In the genomic region with DNA sequence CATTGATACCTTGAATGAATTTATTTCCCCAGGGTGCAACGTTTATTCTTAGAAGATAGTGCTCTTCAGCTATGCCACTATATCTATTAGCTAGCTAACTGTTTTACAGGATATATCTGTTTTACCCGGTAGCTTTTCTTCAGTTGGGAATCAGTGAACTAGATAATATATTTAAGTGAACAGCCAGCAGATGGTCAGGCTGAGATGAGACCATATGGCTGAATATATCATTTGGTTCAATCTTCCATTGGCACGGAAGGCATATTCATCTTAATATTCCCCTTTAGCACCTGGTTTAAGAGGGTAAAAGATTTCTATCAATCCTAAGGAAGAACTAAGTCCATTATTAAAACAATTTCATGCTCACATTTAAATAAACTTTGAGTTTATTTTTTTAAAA, we compare ENCODE assay signal across 17 mouse cellular contexts.
"Had no signal": no experiment of that assay in that cellular context is flagged by ENCODE, and none has a peak within 500 bp of the region (broad histone marks: within the 10 kb centered on the region; RNA-seq: fewer than 3 reads in every experiment).

No protein-coding gene starts in this region.

- H3K4me3 ChIP-seq: layer of hippocampus, adult 2 months; limb, embryonic 12.5 days; liver, embryonic 13.5 days; lung, embryonic 15.5 days; megakaryocyte, embryonic 14.5 days; stomach, embryonic 15.5 days had no signal

- H3K27ac ChIP-seq: layer of hippocampus, adult 2 months; limb, embryonic 12.5 days; liver, embryonic 13.5 days; lung, embryonic 15.5 days; macrophage; stomach, embryonic 15.5 days had no signal

- ATAC-seq: liver, postnatal 0 days; midbrain, embryonic 16.5 days had no signal

- H3K9ac ChIP-seq: limb, embryonic 12.5 days; liver, embryonic 13.5 days; liver, postnatal 0 days; lung, embryonic 15.5 days; stomach, embryonic 15.5 days had no signal

- H3K4me1 ChIP-seq: limb, embryonic 12.5 days; liver, embryonic 13.5 days; lung, embryonic 15.5 days; megakaryocyte, embryonic 14.5 days; stomach, embryonic 15.5 days had no signal

- H3K4me2 ChIP-seq: limb, embryonic 12.5 days; liver, embryonic 13.5 days; lung, embryonic 15.5 days; midbrain, embryonic 11.5 days; stomach, embryonic 15.5 days had no signal

- H3K36me3 ChIP-seq: limb, embryonic 12.5 days; liver, embryonic 13.5 days; lung, embryonic 15.5 days; stomach, embryonic 15.5 days had no signal

- DNase-seq: kidney, postnatal 10 days; kidney, postnatal 4 days; liver; liver, embryonic 13.5 days; liver, postnatal 0 days; lung, postnatal 14 days; right cerebral cortex, postnatal 4 days; spleen, adult 18-20 months; thymus, postnatal 4 days had no signal

- H3K27me3 ChIP-seq: limb, embryonic 12.5 days; liver, embryonic 13.5 days; lung, embryonic 15.5 days; megakaryocyte, embryonic 14.5 days; stomach, embryonic 15.5 days had no signal

- H3K9me3 ChIP-seq: limb, embryonic 12.5 days; liver, embryonic 13.5 days; lung, embryonic 15.5 days; megakaryocyte, embryonic 14.5 days; stomach, embryonic 15.5 days had no signal
